Mouse (Mus musculus) adipose tissue, adult 10 weeks (tissue): ENCODE results near the gene Olfr374. TPM values are rescaled to one million over a fixed set of nuclear protein-coding genes. Genes with fewer than 3 reads are reported as not detected.

Experiments
- polyA plus RNA-seq: library from polyadenylated mRNA; stranded (reverse); fragments of 350-450 nt; fragmentation: Illumina TruSeq; extraction: RNeasy Lipid Tissue Mini Kit (QIAGEN cat#74804); gene quantifications from one replicate; pipeline ENCODE4 v1.2.3, GENCODE M21; 2014; ENCODE audit warnings: low read depth, low replicate concordance

The Olfr374 gene
- not detected for polyA plus RNA-seq

GRCm38 (mm10) chr8:72106740-72107139 lies at the start of gene Olfr374:
Gene Olfr374 (plus strand): TSS chr8:72107040.

GRCm38 (mm10) chr8:72082877-72083276 lies 24.0 kb upstream of the Olfr374 start, which contains the start of gene Olfr373:
Gene Olfr373 (plus strand): TSS chr8:72083177.

DNA sequence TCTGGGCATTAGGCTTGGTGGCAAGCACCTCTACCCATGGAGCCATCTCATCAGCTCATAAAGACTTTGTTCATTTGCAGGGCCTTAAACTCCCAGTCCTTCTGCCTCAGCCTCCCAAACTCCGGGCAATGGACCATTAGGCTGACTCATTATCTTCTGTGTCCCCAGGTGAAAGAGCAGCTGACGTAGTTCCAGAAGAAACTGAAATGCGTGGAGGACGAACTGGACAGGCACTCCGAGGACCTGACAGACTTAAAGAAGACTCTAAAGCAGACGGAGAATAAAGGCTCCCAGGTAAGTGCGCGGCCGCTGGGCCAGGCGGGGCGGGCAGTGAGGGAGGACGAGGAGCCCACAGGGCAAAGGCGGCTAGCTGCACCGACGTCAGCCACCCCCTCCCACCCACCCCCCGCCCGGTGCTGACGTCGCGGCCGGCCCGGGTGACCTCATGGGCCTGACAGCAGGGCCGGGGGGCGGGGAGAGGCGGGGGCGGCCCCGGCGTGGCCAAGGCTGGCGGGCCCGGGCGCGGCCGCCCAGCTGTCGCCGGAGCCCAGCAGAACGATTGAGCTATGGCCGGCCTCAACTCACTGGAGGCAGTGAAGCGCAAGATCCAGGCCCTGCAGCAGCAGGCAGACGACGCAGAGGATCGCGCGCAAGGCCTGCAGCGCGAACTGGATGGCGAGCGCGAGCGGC lies 28.1 kb downstream of the Olfr374 start, which contains the start of gene Tpm4:
Gene Tpm4, plus strand, starts transcription at position 220 of the 690 bp plus-strand sequence.

GRCm38 (mm10) chr8:72160707-72161697 lies 54.2 kb downstream of the Olfr374 start, which contains the start of gene Rab8a:
Gene Rab8a (plus strand): TSS chr8:72161200.

Other genes with a start within 250 kb of the Olfr374 start
- gene Zfp709, start 225.0 kb upstream of the Olfr374 start, polyA plus RNA-seq = 6.1 TPM
- gene Zfp882, start 198.4 kb upstream of the Olfr374 start, polyA plus RNA-seq = 2.9 TPM
- 16.8 TPM for gene Zfp617, start 198.4 kb upstream of the Olfr374 start, polyA plus RNA-seq
- gene Zfp961, start 156.0 kb upstream of the Olfr374 start, polyA plus RNA-seq = 12.9 TPM
- 4.9 TPM for gene Cyp4f18, start 97.4 kb upstream of the Olfr374 start, polyA plus RNA-seq
- not detected for gene Olfr372, start 65.8 kb upstream of the Olfr374 start, polyA plus RNA-seq
- gene Olfr373, start 23.9 kb upstream of the Olfr374 start, polyA plus RNA-seq = not detected
- 141 TPM for gene Tpm4, start 27.9 kb downstream of the Olfr374 start, polyA plus RNA-seq
- 56.7 TPM for gene Rab8a, start 54.2 kb downstream of the Olfr374 start, polyA plus RNA-seq
- gene Hsh2d, start 82.6 kb downstream of the Olfr374 start, polyA plus RNA-seq = 0.17 TPM
- gene Cib3, start 105.8 kb downstream of the Olfr374 start, polyA plus RNA-seq = 0.47 TPM
- not detected for gene Gm11034, start 106.6 kb downstream of the Olfr374 start, polyA plus RNA-seq
- 55.7 TPM for gene Fam32a, start 112.7 kb downstream of the Olfr374 start, polyA plus RNA-seq
- 41.0 TPM for gene Ap1m1, start 133.0 kb downstream of the Olfr374 start, polyA plus RNA-seq
- gene Gm10282, start 198.2 kb downstream of the Olfr374 start, polyA plus RNA-seq = 6.0 TPM
- 31.2 TPM for gene Klf2, start 212.0 kb downstream of the Olfr374 start, polyA plus RNA-seq